Mouse (Mus musculus) hindbrain, embryonic 10.5 days (tissue): Measurements from ENCODE around the gene Actl10. TPM values are rescaled to one million over a fixed set of nuclear protein-coding genes. Genes with fewer than 3 reads are reported as not detected.

Source experiments
- DNase-seq: peaks from one replicate; pipeline ENCODE4 v3.0.0-alpha.2; 2017; ENCODE audit warnings: low spot score
- H3K27ac ChIP-seq: fragments of 300-500 bp; sonication (generic); 2 replicates; pipeline ENCODE4 v1.5.1; 2016; ENCODE audit warnings: mild to moderate bottlenecking, moderate library complexity
- H3K27me3 ChIP-seq: fragments of 300-500 bp; sonication (generic); 2 replicates; pipeline ENCODE4 v1.6.1; 2016; ENCODE audit warnings: mild to moderate bottlenecking; ENCODE audit not compliant: poor library complexity, insufficient read depth, severe bottlenecking
- H3K36me3 ChIP-seq: fragments of 300-500 bp; sonication (generic); 2 replicates; pipeline ENCODE4 v1.6.1; 2016; ENCODE audit warnings: mild to moderate bottlenecking, moderate library complexity
- H3K4me1 ChIP-seq: fragments of 300-500 bp; sonication (generic); replicated peaks from 2 replicates; pipeline ENCODE4 v1.6.1; 2016; ENCODE audit warnings: mild to moderate bottlenecking
- H3K4me3 ChIP-seq: fragments of 300-500 bp; sonication (generic); 2 replicates; pipeline ENCODE4 v1.5.1; 2016; ENCODE audit warnings: mild to moderate bottlenecking, moderate library complexity
- H3K9me3 ChIP-seq: fragments of 300-500 bp; sonication (generic); 2 replicates; pipeline ENCODE4 v1.6.1; 2016; ENCODE audit warnings: mild to moderate bottlenecking, moderate library complexity
- WGBS: fragments of 180-500 bp; shearing (Covaris S2); methylation state at CpG from one replicate; pipeline ENCODE4 v1.1.7; 2016; 5-methylcytosine and 5-hydroxymethylcytosine counted together
- polyA plus RNA-seq: library from polyadenylated mRNA; unstranded; fragments of >200 nt; fragmentation: Nextera tagmentation; extraction: Ambion mirVana; gene quantifications from 2 replicates; pipeline ENCODE4 v1.2.1, GENCODE M21; 2016

Actl10 gene
- 0.60 and 1.3 TPM in 2 replicates for polyA plus RNA-seq

DNA sequence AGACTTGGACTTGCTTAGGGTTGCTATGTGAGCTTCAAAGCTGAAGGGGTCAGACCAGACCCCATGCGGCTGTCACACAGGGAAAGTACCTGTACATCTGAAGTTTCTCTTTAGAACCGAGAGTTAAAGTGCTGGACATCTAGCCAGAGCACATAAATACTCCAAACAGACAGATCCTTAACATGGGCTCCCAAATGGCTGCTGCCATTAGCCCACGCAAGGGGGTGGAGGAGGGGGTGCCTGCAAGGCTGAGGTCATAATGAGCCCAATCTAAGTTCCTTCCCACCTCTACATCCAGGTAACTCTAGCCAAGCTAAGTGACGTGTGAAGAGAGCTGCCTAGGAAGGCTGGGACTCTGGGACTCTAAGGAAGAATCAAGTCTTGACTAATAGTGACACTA, at the start of gene Actl10:
Actl10 (plus strand) TSS at position 301 of the 400 bp plus-strand sequence.
- peak within 1 kb of the TSS; percentile 79 for H3K27ac ChIP-seq
- WGBS: 82% methylated on average over 4 of the region's 4 CpGs
- H3K36me3 ChIP-seq: peaks cover 29% of the 10 kb centered on the region
- no peak for DNase-seq
- H3K4me3 ChIP-seq: peak within 1 kb of the TSS; percentile 36
- H3K27me3 ChIP-seq: peaks cover 57% of the 10 kb centered on the region
- H3K9me3 ChIP-seq: no peaks in the 10 kb centered on the region
- peaks cover 46% of the 10 kb centered on the region for H3K4me1 ChIP-seq

DNA sequence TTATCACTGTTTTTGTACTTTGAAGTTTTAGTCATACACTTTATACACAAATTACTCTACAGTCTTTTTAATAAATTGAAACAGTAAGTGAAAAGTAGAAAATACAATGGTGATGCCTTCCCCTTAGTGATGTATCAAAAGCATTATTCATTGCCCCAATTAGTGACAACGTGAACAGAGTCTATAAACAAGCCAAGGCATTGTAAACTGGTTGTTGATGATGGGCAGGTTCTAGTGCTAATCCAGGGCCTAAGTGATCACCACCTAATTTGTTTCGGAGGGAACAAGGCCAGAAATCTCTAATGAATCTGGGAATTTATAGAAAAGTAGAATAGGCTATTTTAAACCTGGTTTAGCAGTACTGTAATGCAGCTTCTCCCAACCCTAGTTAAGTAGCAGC, 44.5 kb upstream of the Actl10 start:
- H3K4me1 ChIP-seq: no peaks in the 10 kb centered on the region
- no peaks in the 10 kb centered on the region for H3K27me3 ChIP-seq
- 85% methylated on average over 2 of the region's 2 CpGs for WGBS
- no peaks in the 10 kb centered on the region for H3K9me3 ChIP-seq
- H3K27ac ChIP-seq: no peak overlapping the region
- H3K4me3 ChIP-seq: no peak overlapping the region
- DNase-seq: no peak
- H3K36me3 ChIP-seq: peaks cover 96% of the 10 kb centered on the region

DNA sequence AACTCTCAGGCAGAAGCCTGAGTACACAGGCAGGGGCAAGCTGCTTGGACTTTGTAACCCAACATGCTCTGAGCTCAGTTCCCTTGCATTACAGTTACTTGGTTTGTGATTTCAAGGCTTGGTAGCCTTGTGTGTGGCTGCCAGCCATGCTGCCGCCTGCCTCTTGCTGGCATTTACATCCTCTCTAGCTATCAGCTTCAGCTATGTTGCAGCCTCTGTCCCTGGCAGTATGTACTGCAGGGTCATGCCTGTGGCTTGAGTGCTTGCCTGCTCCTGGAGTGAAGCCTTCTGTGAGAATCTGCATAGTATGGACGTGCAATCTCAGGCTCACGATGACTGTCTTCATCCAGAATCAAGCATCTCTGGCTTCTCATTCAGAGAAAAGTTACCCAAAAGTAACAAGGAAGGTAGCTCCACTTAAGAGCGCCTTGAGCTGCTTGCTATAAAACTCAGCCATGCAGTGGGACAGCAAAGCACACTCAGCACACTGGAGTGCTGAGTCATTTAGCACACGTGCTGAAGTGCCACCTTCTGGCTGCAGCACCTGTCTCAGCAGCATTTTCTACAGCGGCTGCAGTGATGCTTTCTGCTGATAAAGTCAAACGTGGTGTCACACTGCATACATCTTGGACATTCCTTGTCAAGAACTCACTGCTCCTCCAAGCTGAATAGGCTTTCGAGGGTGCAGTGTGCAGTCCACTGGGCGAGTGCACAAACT, 43.9 kb upstream of the Actl10 start:
- peaks cover 98% of the 10 kb centered on the region for H3K36me3 ChIP-seq
- H3K27ac ChIP-seq: no peak overlapping the region
- no peaks in the 10 kb centered on the region for H3K4me1 ChIP-seq
- no peak overlapping the region for H3K4me3 ChIP-seq
- no peak for DNase-seq
- WGBS: 82% methylated on average over 9 of the region's 9 CpGs
- H3K9me3 ChIP-seq: no peaks in the 10 kb centered on the region
- H3K27me3 ChIP-seq: no peaks in the 10 kb centered on the region

DNA sequence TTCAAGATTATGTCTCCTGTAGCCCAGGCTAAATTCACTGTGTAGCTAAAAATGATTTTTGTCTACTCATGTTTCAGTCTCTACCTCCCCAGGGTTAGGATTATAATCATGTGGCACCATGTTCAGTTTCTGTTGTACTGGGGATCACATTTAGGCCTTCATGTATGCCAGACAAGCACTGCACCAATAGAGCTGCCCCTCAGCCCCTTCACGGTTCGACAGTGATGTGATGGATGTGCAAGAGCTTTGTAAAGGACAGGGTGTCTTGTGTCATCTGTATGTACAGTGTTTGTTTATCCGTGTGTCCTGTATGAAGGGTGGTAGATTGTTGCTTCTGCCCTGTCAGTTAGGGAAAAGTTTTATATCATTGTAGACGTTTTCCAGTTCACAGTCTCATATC, 43.1 kb upstream of the Actl10 start:
- no peak for DNase-seq
- H3K36me3 ChIP-seq: peaks cover 98% of the 10 kb centered on the region
- 94% methylated on average over 4 of the region's 4 CpGs for WGBS

DNA sequence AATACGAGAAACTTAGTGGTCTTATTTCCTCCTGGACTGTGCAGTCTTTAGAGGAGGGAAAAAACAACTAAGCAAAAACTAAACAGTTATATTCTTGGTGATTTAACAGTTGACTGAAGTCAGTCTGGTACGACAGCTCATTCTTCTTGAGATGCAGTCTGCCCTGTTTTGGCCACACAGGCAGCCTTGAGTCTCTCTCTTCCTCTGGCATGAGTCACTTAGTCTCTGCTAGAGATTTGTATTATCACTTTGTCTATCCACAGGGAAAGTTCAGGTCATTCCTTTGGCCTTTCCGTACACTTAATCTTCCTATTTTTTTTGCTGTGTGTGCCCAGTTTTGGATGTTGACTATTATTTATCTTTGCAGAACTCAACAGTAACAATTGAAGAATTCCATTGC, 41.4 kb upstream of the Actl10 start:
- no peaks in the 10 kb centered on the region for H3K27me3 ChIP-seq
- no peak overlapping the region for H3K4me3 ChIP-seq
- H3K9me3 ChIP-seq: no peaks in the 10 kb centered on the region
- H3K4me1 ChIP-seq: no peaks in the 10 kb centered on the region
- no peak overlapping the region for H3K27ac ChIP-seq
- H3K36me3 ChIP-seq: peaks cover 90% of the 10 kb centered on the region
- 90% methylated on average over 3 of the region's 3 CpGs for WGBS
- no peak for DNase-seq

More for the DNA sequence above, 43.1 kb upstream of the Actl10 start:
- Histone ChIP-seq H3K4me1 (no peaks in the 10 kb centered on the region), H3K27ac (no peak overlapping the region), H3K27me3 (no peaks in the 10 kb centered on the region), H3K9me3 (no peaks in the 10 kb centered on the region), H3K4me3 (no peak overlapping the region)

DNA sequence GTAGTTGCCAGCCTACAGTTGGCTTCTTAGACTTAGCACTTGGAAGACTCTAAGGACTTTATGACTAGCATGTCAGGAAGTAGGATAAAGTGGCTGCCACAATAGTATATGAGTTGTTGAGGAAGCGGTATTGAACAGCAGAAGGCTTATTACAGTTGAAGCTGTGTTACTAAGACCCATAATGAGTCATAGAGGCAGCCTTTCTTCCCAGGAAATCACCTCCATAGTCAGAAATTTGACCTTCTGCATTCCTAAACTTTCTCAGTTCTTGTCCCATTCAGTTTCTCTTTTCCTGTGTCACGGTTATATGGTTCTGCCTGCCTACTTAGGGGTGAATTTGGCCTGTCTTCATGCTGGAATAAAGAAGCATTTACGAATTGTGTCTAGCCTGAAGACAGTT, 34.6 kb upstream of the Actl10 start:
- no peak overlapping the region for H3K4me3 ChIP-seq
- no peaks in the 10 kb centered on the region for H3K9me3 ChIP-seq
- no peak for DNase-seq
- no peaks in the 10 kb centered on the region for H3K4me1 ChIP-seq
- 90% methylated on average over 3 of the region's 3 CpGs for WGBS
- H3K27me3 ChIP-seq: no peaks in the 10 kb centered on the region
- peaks cover 91% of the 10 kb centered on the region for H3K36me3 ChIP-seq
- H3K27ac ChIP-seq: no peak overlapping the region

DNA sequence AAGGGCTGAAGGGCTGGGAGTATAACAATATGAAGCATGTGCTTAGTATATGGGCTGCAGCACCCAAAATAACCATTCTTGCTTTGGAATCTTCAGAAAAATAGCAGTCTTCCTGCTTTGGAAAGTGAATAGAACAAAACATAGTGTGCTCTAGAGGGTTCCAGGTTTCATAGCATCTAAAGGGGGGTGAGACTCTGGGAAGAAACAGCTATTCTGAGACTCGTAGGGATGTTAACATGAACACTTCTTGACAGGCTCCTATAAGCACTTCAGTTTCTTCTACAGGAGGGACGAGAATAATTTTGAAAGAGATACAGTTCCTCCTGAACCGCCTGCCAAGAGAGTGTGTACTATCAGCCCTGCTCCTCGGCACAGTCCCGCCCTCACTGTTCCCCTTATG, 34.2 kb upstream of the Actl10 start:
- no peak for DNase-seq
- 95% methylated on average over 5 of the region's 5 CpGs for WGBS
- Histone ChIP-seq H3K27me3 (no peaks in the 10 kb centered on the region), H3K27ac (no peak overlapping the region), H3K9me3 (no peaks in the 10 kb centered on the region), H3K4me1 (no peaks in the 10 kb centered on the region), H3K36me3 (peaks cover 91% of the 10 kb centered on the region), H3K4me3 (no peak overlapping the region)

DNA sequence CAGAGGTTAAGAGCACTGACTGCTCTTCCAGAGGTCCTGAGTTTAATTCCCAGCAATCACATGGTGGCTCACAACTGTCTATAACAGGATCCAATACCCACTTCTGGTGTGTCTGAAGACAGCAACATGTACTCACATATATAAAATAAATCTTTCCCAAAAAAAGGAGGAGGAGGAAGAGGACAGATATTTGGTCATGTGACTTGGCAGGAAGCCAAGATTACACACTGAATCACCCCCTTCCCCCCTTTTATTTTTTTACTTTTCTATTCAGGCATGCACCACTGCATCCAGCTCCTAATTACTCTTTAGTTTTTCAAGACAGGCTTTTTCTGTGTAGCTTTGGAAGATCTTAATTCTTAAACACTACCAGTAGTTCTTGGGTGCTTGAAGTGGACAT, 30.1 kb upstream of the Actl10 start:
- H3K27ac ChIP-seq: no peak overlapping the region
- no peaks in the 10 kb centered on the region for H3K27me3 ChIP-seq
- no peak for DNase-seq
- no peaks in the 10 kb centered on the region for H3K9me3 ChIP-seq
- H3K36me3 ChIP-seq: peaks cover 98% of the 10 kb centered on the region
- no peaks in the 10 kb centered on the region for H3K4me1 ChIP-seq
- no peak overlapping the region for H3K4me3 ChIP-seq

DNA sequence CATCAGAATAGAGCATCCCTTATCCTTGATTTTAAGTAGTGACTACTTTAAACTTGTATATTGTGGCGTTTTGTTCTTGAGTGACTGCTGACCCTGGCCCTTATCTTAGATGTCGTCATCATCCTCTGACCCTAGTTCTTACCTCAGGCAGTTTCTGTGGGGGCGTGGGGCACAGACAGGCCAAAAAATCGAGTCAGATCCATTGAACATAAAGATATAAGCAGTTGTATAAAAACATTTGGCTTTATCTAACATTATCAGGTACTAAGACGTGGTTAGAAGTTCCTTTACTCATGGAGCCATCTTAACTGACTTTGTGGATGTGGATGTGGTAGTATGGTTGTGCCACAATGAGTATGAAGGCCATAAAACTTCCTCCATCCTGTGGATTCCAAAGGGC, 29.2 kb upstream of the Actl10 start:
- Histone ChIP-seq H3K27me3 (no peaks in the 10 kb centered on the region), H3K9me3 (no peaks in the 10 kb centered on the region), H3K4me1 (no peaks in the 10 kb centered on the region), H3K4me3 (no peak overlapping the region), H3K36me3 (peaks cover 98% of the 10 kb centered on the region), H3K27ac (no peak overlapping the region)
- no peak for DNase-seq
- 90% methylated on average over 5 of the region's 5 CpGs for WGBS

DNA sequence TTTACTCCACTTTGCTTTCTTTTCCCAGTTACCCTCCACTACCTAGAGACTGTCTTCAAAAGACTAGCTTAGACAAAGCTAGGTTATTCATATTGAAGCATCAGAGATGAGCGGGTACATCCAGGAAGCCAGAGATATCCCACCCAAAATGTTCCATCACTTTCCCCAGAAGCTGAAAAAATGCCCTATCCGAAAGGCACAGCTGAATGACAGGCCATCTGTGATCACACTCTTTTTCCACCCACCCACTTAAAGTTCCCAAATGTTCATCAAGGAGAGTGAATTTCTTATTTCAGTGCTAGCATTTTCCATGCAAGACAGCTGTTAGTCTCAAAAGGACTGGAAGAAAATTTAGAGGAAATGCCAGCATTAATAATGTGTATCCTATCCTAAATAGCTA, 26.3 kb upstream of the Actl10 start:
- H3K4me3 ChIP-seq: no peak overlapping the region
- H3K4me1 ChIP-seq: no peaks in the 10 kb centered on the region
- no peaks in the 10 kb centered on the region for H3K27me3 ChIP-seq
- WGBS: 90% methylated on average over 2 of the region's 2 CpGs
- H3K36me3 ChIP-seq: peaks cover 95% of the 10 kb centered on the region
- no peak for DNase-seq
- H3K9me3 ChIP-seq: no peaks in the 10 kb centered on the region
- no peak overlapping the region for H3K27ac ChIP-seq

DNA sequence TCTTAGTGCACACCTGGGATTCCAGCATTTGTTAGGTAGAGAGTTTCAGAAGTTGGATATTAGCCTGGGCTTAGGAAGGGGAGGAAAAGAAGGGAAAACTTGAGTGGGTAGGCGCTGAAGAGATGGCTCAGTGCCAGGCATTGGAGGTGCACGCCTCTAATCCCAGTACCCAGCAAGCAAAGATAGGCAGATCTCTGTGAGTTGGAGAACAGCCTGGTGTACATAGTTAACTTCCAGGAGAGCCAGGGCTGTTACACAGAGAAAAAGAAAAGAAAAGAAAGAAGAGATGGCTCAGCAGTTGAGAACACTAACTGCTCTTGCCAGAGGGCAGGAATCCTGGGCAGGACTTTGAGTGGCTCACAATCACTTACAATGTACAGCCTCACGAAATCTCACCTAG, 25.0 kb upstream of the Actl10 start:
- no peaks in the 10 kb centered on the region for H3K4me1 ChIP-seq
- DNase-seq: no peak
- WGBS: 94% methylated on average over 3 of the region's 3 CpGs
- H3K27me3 ChIP-seq: no peaks in the 10 kb centered on the region
- H3K4me3 ChIP-seq: no peak overlapping the region
- no peaks in the 10 kb centered on the region for H3K9me3 ChIP-seq
- no peak overlapping the region for H3K27ac ChIP-seq
- H3K36me3 ChIP-seq: peaks cover 97% of the 10 kb centered on the region

DNA sequence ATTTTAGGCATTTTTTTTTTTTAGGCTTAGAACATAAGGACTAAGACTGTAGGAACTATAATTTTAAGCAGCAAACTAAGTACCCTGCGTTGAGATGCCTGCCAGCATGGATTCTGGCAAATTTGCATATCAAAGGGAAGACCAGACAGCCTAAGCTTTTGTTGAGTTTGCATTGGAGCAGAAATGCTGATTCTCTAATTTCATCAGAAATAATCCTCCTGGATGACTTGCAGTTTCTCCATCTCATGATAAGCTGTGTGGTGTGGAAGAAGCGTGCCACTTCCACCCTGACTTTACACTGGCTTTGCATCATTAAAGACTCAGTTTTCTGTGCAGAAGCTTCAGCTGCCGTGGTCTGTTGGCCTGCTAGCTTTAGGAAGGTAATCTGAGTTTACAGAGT, 18.7 kb upstream of the Actl10 start:
- Histone ChIP-seq H3K4me3 (no peak overlapping the region), H3K27me3 (no peaks in the 10 kb centered on the region), H3K9me3 (no peaks in the 10 kb centered on the region), H3K4me1 (peaks cover 9% of the 10 kb centered on the region), H3K27ac (no peak overlapping the region), H3K36me3 (peaks cover 96% of the 10 kb centered on the region)
- no peak for DNase-seq
- WGBS: 58% methylated on average over 3 of the region's 3 CpGs

DNA sequence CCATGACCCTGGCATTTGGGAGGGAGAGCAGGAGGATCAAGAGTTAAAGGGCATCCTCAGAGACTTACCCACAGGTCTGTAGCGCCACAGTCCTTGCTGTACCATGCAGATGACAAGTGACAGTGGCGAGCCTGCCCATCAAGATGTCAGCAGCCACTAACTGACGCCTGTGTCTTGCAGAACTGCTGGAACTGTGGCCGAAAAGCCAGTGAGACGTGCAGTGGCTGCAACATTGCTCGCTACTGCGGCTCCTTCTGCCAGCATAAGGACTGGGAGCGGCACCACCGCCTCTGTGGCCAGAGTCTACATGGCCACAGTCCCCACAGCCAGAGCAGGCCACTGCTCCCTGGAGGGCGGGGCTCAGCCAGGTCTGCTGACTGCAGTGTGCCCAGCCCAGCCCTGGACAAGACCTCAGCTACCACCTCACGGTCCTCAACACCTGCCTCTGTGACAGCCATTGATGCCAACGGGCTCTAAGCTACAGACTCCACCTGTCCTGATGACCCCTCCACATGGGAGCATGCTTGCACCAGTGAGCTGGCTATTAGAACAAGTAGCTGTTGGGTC, 16.8 kb upstream of the Actl10 start:
- H3K36me3 ChIP-seq: peaks cover 92% of the 10 kb centered on the region
- WGBS: 94% methylated on average over 12 of the region's 12 CpGs

More for the DNA sequence above, 16.8 kb upstream of the Actl10 start:
- Histone ChIP-seq H3K27ac (no peak overlapping the region), H3K4me3 (no peak overlapping the region), H3K9me3 (no peaks in the 10 kb centered on the region), H3K4me1 (peaks cover 18% of the 10 kb centered on the region), H3K27me3 (no peaks in the 10 kb centered on the region)
- no peak for DNase-seq
